Mouse (Mus musculus): ENCODE measurements around the gene Gm4131.
A peak's percentile ranks its signal among the peaks of the same experiment; 100 is the strongest.

Gm4131 gene

DNA sequence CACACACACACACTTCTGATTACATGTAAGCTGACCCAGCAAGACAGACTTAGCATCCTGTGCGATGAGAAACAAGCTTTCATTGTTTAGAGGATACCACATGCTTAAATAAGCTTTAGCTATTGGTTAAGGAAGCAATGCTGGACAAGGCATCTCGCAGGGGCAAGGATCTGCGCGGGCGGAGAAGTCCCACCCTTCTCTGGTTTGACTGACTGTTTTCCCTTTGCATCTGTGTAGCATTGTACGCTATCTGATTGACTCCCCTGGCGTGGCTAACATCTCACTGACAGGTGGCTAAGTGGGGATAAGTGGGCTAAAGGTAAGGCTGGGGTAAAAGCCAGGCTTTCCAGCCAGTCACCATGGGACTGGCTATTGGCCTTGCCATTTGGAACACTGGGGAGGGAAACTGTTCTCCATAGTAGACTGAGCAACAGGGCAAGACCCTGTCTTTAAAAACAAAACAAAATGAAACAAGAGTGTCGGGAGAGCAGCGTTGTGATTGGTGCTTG, 110.4 kb downstream of the Gm4131 start, which contains the start of gene Gucy1b2:
Gucy1b2 (minus strand) TSS at position 51 of the 509 bp plus-strand sequence.
- no peak for DNase-seq

DNA sequence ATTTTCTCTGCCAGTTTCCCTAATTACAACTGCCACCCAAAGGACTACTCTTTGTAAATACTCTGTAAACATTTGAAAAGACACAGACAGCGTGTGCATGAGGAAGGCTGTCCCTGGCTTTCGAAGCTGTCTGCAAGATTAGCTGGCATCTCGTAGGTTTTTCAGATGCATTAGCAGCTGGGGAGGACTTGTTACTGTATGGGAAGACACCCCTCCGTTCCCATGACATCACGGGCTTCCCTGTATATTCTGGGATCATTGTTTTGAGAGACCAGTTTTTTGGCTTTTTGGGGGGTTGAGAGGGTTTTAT, 111.2 kb downstream of the Gm4131 start:
- DNase-seq, result no peak

DNA sequence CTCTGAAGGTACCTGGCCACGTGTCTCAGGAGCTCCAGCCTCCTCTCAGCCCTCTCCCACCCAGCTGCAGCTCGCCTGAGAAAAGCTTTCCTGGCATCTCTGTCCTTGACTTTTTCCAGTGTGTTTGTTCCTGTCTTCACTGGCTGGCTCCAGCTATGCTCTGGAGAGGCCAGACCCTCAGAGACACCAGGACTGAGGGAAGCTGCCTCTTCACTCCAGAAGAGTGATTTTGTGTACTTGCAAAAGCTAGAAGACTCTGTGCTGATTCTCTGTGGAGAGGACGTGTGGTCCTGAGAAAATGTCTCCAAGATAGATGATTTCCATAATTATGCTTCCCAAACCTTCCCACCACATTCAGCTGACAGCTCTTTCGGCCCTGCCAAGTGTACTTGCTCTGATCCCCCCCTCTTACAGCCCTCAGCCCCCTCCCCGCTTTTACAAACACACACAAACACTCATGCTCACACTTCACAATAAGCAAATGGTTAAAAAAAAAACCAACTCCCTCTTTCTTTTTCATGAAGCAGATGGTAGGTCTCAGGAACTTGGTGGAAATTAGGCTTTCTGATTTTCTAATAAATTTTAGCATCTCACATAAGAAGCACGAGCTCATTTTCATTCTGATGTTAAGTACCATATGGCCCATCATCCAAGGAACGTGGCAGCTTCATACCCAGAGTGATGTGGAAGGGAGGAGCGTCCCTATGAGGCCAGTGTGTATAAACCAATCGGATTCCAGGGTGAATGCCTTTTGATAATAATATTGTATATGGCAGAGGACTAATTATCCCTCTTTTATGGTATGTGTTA, 111.8 kb downstream of the Gm4131 start:
- no peak for DNase-seq

DNA sequence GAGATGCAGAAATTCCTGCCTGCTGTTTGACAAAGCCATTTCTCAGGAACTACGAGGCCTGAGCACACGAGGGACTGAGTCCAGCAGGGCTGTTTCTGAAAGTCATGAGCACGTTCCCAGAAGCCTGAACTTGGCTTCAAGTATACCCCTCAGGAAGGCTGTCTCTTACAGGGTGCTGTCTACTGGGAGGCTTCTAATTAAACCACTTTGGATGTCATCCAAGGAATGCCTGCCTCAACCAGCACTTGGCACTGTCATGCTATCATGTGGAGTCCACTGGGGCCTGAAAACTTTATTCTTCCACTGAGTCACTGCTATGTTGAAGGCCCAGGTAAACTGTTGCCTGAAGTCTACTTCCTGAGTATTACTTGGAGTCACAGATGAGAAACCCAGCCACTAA, 112.6 kb downstream of the Gm4131 start:
- DNase-seq, result no peak

DNA sequence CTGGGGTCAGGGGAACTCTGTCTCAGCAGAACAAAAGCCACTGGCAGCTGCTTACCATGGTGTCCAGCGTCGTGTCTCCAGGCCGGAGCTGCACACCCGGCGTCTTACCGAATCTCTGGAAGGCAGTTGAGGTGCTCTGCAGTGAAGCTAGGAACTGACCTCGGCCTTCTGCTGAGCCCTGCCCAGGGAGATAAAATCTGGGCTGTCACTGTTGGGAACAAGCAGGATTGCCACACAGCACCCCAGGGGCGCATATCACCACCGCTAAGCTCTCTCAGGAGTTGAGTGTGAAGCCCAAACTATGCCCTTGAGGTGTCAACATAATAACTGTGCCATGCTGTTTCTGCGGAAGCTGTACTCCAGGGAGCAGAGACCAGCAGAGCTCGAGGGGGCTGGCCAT, 113.4 kb downstream of the Gm4131 start:
- DNase-seq, result no peak

DNA sequence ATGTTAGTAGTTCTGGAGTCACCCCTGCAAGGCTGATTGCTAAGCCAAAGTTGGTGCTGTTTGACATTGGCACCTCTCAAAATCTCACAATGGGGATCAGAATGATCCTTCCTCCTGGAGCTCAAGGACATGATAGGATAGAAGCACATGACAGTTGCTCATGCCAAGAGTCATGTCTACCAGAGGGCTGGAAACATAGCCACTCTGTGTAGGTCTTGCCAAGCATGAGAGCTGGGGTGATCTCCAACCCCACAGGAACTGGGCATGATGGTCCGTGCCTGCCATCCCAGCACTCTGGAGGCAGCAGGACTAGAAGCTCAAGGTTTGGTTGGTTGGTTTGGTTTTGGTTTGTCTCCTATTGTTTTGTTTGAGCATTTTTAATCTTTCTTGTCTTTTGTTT, 116.0 kb downstream of the Gm4131 start:
- DNase-seq, result no peak

DNA sequence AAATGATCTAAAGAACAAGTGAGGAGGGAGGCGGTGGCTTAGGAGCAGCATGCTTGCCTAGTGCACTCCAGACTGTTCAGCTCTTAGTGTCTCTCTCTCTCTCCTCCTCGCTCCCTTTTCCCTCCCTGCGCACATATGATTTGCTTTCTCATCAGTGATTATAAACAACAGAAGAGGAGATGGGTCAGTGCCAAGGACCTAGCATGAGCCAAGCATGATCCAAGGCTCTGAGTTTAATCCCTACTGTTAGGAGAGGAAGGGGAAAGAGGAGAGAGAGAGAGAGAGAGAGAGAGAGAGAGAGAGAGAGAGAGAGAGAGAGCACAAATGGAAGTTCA, 119.5 kb downstream of the Gm4131 start:
- peak in 1 of 2 experiments; percentile 30 for DNase-seq

DNA sequence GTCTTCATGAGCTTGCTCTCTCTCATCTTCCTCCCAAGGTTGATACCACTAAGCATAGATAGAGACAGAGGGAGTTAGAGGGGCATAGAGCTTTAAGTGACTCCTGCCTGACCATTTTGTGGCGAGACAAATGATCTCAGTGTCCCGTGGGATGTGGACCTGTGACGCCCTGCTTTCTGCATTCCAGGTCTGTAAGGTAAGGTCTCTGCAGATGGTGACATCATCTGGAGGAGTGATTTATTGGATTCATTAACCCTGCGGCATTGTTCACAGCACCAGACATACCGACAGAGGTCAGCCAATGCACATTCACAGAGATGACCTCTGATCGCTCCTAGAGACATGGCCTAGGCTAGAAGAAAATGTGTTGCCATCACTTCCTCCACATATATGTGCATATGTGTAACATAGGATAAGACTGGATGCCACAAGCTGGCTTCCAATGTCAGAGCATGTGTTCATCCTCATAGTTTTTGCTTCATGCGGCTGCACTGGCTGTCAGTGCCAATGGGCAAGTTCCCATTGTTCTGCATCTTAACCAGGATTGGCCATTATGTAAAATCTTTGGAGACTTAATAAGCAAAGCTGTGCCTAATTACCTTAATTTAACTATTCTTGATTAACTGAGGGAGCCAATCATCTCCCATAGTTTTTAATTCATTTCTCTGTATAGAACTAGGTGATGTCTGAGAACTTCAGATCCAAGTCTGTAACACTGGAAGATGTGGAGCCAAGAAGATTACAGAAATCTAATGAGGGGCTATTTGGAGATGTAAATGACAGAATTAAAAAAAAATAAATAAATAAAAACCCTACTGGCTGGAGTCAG, 120.1 kb downstream of the Gm4131 start:
- no peak for DNase-seq

DNA sequence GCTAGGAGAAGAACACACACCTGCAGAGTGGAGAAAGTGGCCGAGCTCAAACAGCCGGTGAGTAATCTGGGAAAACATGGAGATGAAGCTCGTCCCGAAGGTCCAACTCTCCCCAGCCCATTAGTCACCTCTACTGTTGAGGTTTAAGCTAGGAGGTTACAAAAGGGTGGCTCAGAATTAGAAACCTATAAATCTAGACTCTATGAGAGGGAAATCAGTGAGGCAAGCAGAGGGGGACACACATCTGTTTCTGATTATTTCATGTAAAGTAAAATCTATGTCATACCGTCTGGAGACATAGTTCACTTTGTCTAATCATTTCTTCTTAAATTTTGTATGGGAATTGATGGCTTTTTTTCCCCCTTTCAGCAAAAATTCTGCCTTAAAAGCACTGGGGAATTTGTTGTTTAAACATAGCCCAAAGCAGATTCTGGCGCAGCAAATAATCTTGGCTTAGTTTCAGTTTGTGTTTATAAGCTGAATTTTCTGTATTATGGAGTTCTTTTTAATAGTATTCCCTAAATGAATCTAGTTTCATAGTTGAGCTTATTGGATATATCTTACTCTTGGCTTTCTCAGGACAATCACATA, 122.8 kb downstream of the Gm4131 start:
- no peak for DNase-seq

DNA sequence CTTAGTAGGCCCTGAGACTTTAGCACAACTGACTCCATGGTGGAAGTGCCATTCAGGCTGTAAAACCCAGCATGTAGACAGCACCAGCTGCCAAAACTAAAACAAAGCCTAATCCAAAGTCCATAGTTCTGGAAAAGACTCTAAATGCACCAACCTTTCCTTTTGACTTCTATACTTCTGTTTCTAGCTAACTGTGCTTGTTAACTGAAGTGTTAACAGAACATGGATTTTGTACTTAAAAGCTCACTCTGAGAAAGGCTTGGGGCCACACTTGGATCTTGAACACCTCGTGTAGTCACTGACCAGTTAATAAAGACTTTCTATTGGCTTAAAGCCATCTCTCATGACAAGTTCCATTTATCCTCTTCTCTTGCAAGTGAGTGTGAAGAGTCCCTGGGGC, 123.8 kb downstream of the Gm4131 start:
- no peak for DNase-seq

DNA sequence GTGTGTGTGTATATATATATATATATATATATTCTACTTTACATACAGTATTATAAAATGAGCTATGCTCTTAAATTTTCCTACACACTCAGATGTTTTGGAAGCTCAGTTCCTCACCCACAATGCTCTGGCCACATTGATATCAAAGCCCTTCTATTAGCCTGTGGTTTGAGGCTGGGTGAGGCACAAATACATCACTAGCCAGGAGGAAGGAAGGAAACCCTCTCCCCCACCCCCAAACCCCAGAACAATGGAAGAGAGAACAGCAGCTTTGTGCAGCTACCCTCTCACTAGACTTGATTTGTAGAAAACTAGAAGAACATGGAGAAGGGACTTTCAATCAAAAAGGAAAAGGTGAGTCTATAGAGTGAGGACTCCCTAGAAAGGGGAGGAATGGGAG, 126.7 kb downstream of the Gm4131 start:
- DNase-seq, result peak in 1 of 2 experiments; percentile 13

DNA sequence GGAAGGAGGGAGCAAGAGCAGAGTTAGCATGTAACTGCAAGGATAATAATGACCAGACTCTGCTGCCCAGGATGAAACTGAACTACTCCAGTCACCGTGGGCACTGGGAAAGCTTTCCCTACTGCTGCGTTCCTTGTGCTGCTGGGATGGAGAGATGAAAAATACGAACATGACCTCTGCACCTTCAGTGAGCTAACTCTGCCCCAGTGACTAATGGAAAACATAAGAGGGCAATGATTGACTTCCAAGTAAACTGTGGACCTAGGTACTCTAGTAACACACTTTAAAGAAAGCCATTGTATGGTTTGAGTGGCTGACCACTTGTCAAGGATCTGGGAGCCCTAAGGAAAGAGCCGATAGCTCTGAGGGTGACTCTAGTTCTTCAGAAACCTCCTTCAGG, 128.5 kb downstream of the Gm4131 start:
- DNase-seq, result no peak

DNA sequence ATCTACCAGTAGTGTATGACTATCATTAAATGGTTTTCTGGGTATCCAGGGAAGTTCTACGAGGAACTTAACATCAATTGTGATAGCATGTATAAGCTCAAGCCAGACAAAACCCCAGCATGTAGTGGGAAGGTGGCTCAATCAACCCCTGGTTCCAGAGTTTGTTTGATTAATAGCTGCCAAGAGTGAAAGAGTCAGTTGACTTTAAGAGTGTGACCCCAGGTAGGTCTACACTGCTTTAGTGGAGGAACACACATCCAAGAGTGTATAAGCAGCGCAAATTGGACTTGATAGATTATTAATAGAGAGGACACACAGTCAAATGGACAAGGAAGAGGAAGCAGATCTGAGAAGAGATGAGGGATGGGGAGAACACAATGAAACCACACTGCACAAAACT, 128.9 kb downstream of the Gm4131 start:
- DNase-seq, result no peak

DNA sequence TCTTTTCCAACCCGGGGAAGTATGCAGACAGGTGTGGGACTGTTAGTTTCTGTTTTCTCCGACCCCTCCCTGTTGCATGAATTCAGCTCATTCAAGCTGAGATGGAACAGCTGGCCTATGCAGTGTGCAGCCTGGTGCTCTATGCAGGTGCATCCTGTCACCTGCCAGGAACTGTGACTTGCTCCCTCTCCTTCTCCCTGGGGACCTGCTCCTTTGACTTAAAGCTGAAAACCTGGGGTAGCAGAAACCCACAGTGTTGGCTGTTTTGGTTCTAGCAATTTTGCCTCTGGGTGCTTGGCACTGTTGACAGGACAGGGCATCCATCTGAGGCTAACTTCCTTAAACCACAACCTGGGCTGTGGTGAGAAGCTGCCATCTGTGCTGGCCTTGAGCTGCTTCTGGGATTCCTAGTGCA, 141.4 kb downstream of the Gm4131 start:
- no peak for DNase-seq

DNA sequence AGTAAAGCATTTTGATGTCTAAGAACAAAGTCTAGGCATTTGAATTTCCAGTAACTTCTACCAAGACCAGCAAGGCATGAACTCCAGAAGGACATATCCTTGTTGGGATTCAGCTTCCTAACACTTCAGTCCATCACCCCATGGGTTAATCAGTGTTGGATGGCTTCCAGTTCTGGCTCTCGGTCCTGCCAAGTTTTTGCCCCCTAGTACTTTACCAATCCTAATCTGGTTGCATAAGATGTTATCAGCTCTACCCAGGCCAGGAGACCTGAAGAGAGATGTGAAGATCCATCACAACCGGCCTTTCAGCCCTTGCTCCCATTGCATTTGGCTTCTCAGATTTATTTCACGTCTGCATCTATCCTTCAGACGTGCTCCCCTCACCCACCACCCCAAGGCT, 144.5 kb downstream of the Gm4131 start:
- DNase-seq, result no peak

DNA sequence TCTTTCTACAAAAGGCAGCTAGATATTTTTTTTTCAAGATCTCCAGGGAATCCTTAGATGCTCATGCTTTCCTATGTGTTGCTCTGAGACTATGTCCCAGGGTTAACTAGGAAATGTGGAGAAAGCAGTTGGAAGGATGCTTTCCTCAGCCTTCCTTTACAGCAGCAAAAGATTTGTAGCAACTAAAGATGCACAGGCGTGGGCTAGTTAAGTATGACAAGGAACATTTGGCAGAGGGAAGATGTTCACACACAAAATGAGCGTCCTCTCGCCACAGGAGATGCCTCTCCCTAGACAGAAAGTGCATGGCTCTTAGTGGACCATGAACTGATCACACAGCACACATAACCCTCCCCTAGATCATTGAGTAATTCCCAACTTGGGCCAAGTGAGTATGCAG, 149.2 kb downstream of the Gm4131 start:
- no peak for DNase-seq

DNA sequence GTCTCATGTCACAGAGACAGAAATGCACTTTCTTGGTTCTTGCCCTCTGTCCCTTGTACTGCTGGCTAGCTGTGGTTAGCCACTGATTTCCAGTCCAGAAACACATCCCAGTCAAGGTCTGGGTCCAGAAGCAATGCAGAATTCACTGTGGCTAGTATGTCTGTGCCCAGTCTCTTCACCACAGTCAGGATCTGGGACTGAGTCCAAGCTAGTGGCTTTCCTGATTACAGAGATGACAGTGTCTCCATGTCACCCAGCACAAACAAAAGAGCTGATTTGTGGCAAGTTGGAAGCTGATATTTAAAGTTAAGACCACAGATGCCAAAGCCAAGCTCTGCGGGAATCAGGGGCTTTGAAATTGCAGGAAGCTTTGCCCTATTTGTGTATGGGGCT, 150.0 kb downstream of the Gm4131 start:
- peak; percentile 45 to 47 for DNase-seq

DNA sequence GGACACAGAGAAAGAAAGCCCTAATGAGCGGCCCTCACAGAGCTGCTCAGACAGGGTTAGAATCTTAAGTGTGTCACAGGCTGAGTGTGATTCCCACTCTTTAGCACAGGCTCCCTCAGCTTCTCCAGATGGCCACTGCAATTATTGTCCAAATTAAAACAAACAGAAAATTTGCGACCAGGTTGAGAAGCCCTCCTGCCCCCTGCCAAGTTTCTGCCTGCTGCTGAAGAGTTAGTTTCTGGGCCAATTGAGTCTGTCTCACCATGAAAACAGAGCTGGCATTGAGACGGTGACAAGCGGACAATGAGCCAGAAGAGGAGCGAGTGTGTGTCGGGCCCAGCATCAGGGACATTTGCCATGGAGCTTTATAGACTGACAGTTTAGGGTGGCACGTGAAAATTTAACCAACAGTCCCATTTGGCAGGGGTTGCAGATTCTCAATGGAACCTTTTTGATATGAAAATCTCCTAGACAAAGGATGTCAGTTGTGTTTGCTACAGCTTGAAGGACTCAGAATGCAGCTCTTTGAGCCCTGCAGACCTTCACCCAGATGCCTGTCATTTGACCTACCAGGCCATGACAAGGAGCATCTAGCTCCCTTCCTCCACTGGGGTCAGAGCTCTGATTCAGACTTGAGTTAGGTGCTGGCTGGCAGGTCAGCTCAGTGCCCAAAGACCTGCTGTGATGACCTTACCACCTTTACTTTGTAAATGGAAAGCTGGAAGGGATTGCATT, 150.5 kb downstream of the Gm4131 start:
- DNase-seq, result peak in 1 of 2 experiments; percentile 32
